Mouse (Mus musculus) lung, postnatal 0 days (tissue): Measurements from ENCODE around the gene Akirin1. TPM values are rescaled to one million over a fixed set of nuclear protein-coding genes. Genes with fewer than 3 reads are reported as not detected.
A peak's percentile ranks its signal among the peaks of the same experiment; 100 is the strongest.

Source experiments
- ATAC-seq: fragments of 200-750 bp; cut with Nextera tagmentation; 2 replicates; pipeline ENCODE4 v1.8.0; 2017; ENCODE audit warnings: moderate library complexity
- DNase-seq: peaks from one replicate; pipeline ENCODE4 v3.0.0-alpha.2; 2016; ENCODE audit warnings: low spot score
- H3K27ac ChIP-seq: fragments of 300-500 bp; sonication (generic); 2 replicates; pipeline ENCODE4 v1.5.1; 2014; ENCODE audit warnings: antibody characterized with exemption, mild to moderate bottlenecking, low read length, mixed read lengths
- H3K27me3 ChIP-seq: fragments of 300-500 bp; sonication (generic); replicated peaks from 2 replicates; pipeline ENCODE4 v1.6.1; 2014; ENCODE audit warnings: low read length, mixed read lengths; ENCODE audit not compliant: insufficient read depth
- H3K36me3 ChIP-seq: fragments of 300-500 bp; sonication (generic); 2 replicates; pipeline ENCODE4 v1.6.1; 2014; ENCODE audit warnings: low read length, mixed read lengths; ENCODE audit not compliant: insufficient read depth
- H3K4me1 ChIP-seq: fragments of 300-500 bp; sonication (generic); 2 replicates; pipeline ENCODE4 v1.6.1; 2014; ENCODE audit warnings: antibody characterized with exemption, low read depth, low read length, mixed read lengths; ENCODE audit not compliant: insufficient read depth
- H3K4me2 ChIP-seq: fragments of 300-500 bp; sonication (generic); replicated peaks from 2 replicates; pipeline ENCODE4 v1.6.1; 2014; ENCODE audit warnings: low read depth, mild to moderate bottlenecking, low read length, moderate library complexity, mixed read lengths
- H3K4me3 ChIP-seq: fragments of 300-500 bp; sonication (generic); 2 replicates; pipeline ENCODE4 v1.5.1; 2014; ENCODE audit warnings: low read depth, low read length
- H3K9ac ChIP-seq: fragments of 300-500 bp; sonication (generic); replicated peaks from 2 replicates; pipeline ENCODE4 v1.6.1; 2014; ENCODE audit warnings: low read depth, mild to moderate bottlenecking
- H3K9me3 ChIP-seq: fragments of 300-500 bp; sonication (generic); 2 replicates; pipeline ENCODE4 v1.6.1; 2016; ENCODE audit warnings: low read length, mixed read lengths
- CTCF ChIP-seq: IDR thresholded peaks from 2 replicates; pipeline ENCODE4 v1.5.1; 2016; ENCODE audit warnings: antibody characterized with exemption, mild to moderate bottlenecking
- EP300 ChIP-seq: IDR thresholded peaks from 2 replicates; pipeline ENCODE4 v1.6.1; 2016; ENCODE audit warnings: antibody characterized with exemption, mild to moderate bottlenecking, control low read depth
- WGBS: fragments of 180-500 bp; shearing (Covaris S2); extraction: QIAGEN DNeasy Blood & Tissue Kit; methylation state at CpG from one replicate; pipeline ENCODE4 v1.1.7; 2014; 5-methylcytosine and 5-hydroxymethylcytosine counted together
- polyA plus RNA-seq: library from polyadenylated mRNA; unstranded; fragments of >200 nt; fragmentation: Nextera tagmentation; extraction: Ambion mirVana; gene quantifications from 2 replicates; pipeline ENCODE4 v1.2.1, GENCODE M21; 2015

The Akirin1 gene
- polyA plus RNA-seq, 1 experiment from 2014 or later = 37.9 TPM

DNA sequence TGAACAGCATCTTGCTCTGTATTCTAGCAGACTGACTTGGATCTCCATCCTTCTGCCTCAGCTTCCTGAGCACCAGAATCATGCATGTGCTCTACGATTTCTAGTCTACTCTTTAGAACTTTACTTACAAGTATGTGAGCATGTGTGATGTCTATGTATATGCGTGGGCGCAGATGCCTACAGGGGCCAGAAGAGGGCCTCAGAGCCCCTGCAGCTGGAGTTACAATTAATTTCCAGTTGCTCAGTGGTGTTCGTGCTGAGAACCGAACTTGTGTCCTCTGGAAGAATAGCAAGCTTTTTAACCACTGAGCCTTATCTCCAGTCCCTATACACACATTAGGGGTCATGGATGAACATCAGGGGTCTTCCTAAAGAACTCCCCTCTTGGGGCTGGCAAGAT is 42.8 kb downstream of the Akirin1 start:
- WGBS = 92% methylated on average over 5 of the region's 5 CpGs
- H3K4me3 ChIP-seq = no peak overlapping the region

DNA sequence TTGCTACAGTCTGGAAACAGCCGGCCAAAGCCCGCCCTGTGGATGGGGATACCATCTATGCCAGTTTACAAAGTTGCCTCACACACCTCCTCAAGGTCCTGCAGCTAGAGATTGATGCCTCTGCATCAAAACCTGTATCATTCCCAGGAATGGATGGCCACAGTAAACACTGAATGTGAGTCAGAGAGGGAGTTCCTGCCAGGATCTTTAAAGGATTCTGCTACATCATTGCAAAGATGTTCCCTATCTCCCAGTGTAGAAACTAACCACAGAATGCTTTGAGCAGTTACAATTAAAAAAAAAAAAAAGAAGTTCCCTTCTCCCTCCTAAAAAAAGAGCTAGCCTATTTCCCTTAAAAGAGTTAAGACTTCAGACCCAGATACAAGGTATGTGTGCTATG is 44.8 kb downstream of the Akirin1 start:
- TF ChIP-seq CTCF (no peak), EP300 (no peak)
- no peaks in the 10 kb centered on the region for H3K36me3 ChIP-seq
- no peak overlapping the region for H3K4me2 ChIP-seq
- H3K4me3 ChIP-seq = no peak overlapping the region
- H3K27me3 ChIP-seq = no peaks in the 10 kb centered on the region
- DNase-seq = no peak
- WGBS = 84% methylated on average over 2 of the region's 2 CpGs
- H3K9ac ChIP-seq = no peak overlapping the region
- no peaks in the 10 kb centered on the region for H3K9me3 ChIP-seq
- H3K27ac ChIP-seq = no peak overlapping the region
- ATAC-seq = no peak
- H3K4me1 ChIP-seq = no peaks in the 10 kb centered on the region

More for the DNA sequence above, 42.8 kb downstream of the Akirin1 start:
- no peak for TF ChIP-seq CTCF
- TF ChIP-seq EP300 = no peak
- H3K9ac ChIP-seq = no peak overlapping the region
- ATAC-seq (no peak), DNase-seq (no peak)
- no peaks in the 10 kb centered on the region for H3K36me3 ChIP-seq
- no peaks in the 10 kb centered on the region for H3K9me3 ChIP-seq
- H3K27ac ChIP-seq = no peak overlapping the region
- no peak overlapping the region for H3K4me2 ChIP-seq
- H3K4me1 ChIP-seq = no peaks in the 10 kb centered on the region
- H3K27me3 ChIP-seq = no peaks in the 10 kb centered on the region

DNA sequence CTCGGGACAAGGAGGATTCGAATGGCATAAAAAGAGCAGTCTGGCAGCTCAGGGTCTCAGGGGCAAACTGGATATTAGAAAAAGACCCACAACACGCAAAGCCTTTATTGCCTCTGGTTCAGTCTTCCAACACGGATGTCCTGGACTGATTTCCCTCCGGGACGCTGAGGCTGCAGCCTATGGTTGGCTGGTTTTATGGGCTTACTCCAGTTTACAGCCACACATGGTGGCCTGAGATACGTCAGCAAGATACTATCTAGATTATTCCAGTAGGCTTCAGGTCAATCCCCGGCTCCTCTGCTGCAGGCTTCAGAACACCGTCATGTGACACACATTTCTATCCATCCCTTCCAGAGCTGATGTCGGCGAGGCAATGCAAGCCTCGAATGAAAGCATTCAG is 56.8 kb downstream of the Akirin1 start:
- Histone ChIP-seq H3K4me1 (no peaks in the 10 kb centered on the region), H3K27me3 (no peaks in the 10 kb centered on the region), H3K4me2 (no peak overlapping the region), H3K4me3 (no peak overlapping the region), H3K27ac (no peak overlapping the region), H3K9me3 (no peaks in the 10 kb centered on the region), H3K9ac (no peak overlapping the region), H3K36me3 (no peaks in the 10 kb centered on the region)
- 85% methylated on average over 12 of the region's 12 CpGs for WGBS
- DNase-seq (no peak), ATAC-seq (no peak)
- TF ChIP-seq EP300 (no peak), CTCF (no peak)

DNA sequence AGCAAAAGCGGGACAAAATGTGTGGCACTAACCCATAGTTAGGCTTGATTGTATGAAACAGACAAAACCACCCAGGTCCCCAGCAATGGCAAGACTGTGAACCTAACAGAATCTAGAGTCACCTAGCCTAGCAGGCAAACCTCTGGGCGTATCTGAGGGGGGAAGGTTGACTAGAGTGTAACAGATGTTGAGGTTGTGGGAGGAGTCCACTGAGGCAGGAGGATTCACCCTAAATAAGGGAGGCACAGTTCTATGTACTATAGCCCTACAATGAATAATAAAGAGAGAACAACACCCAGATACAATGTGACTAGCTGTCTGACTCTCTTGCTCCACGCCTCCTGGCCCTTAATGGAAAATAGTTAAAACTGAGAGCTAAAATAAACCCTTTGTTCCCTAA is 58.1 kb downstream of the Akirin1 start:
- H3K9me3 ChIP-seq = no peaks in the 10 kb centered on the region
- DNase-seq = no peak
- H3K9ac ChIP-seq = no peak overlapping the region
- no peaks in the 10 kb centered on the region for H3K4me1 ChIP-seq
- H3K4me3 ChIP-seq = no peak overlapping the region
- no peak for ATAC-seq
- no peaks in the 10 kb centered on the region for H3K27me3 ChIP-seq
- no peaks in the 10 kb centered on the region for H3K36me3 ChIP-seq
- no peak overlapping the region for H3K4me2 ChIP-seq
- TF ChIP-seq CTCF (no peak), EP300 (no peak)
- no peak overlapping the region for H3K27ac ChIP-seq
- WGBS = 75% methylated on average over 3 of the region's 3 CpGs

DNA sequence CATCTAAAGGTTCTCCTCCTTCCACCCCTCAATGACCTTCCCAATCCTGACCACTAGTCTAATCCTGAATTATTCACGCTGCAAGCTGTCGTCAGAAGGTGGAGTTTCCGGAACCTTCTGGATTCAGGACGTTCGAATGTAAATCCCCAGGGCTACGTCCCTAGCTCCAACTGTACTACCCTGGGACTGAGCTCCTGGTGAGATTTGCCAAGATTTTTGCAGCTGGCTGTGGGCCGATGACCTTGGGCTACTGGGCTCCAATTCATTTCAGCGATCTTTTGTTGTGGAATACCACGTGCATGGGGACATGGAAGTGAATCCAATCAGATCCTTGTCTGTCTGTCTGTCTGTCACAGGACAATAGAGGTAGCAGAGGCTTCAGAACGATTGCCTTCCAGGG is 59.8 kb downstream of the Akirin1 start:
- peaks cover 7% of the 10 kb centered on the region for H3K4me1 ChIP-seq
- H3K36me3 ChIP-seq = no peaks in the 10 kb centered on the region
- no peak overlapping the region for H3K4me2 ChIP-seq
- no peak for ATAC-seq
- WGBS = 79% methylated on average over 10 of the region's 10 CpGs
- 0 out of 2 replicates have a peak, but pooled peaks cover under 1% of the 10 kb centered on the region for H3K27me3 ChIP-seq
- H3K4me3 ChIP-seq = no peak overlapping the region
- no peak overlapping the region for H3K27ac ChIP-seq
- H3K9ac ChIP-seq = no peak overlapping the region
- no peak for DNase-seq
- TF ChIP-seq EP300 (no peak), CTCF (no peak)
- H3K9me3 ChIP-seq = no peaks in the 10 kb centered on the region

DNA sequence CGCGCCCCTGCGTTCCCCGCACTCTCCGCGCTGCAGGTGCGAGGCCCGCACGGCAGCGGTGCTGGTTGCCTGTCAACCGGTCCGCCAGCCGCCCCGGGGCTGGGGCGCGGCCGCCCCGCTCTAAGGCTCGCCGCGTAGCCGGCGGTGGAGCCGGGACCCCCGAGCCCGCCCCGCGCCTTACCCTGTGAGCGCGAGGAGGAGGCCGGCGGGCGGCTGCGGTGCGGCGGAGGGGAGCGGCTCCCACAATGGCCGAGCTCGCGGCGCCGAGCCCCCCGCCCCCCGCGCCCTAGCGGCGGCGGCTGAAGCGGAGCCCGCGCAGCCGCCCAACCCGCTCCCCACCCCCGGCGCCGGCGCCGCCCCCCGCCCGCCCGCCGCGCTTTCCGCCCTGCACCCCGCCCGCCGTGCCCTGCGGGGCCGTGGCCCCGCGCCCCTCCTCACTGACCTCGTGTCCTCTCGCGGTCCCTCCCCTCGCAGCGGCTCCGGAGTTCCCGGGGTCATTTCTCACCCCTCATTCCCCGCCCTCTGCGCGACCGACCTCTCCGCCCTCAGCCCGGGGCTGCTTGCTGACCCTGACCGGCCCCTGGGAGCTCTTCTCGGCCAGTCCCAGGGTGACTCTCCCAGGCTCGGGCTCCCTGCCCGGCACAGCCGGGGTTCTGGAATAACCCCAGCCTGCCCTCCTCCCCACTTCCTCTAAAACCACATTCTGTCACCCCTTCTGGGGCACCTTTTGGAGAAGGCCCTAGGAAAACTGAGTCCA is 62.9 kb downstream of the Akirin1 start:
- no peaks in the 10 kb centered on the region for H3K36me3 ChIP-seq
- no peaks in the 10 kb centered on the region for H3K9me3 ChIP-seq
- ATAC-seq (peak; percentile 69), DNase-seq (peak; percentile 33)
- WGBS = 2% methylated on average over 19 of the region's 89 CpGs
- TF ChIP-seq EP300 (no peak), CTCF (no peak)
- H3K4me3 ChIP-seq = peak overlapping the region; percentile 63
- peak overlapping the region; percentile 100 for H3K4me2 ChIP-seq
- H3K9ac ChIP-seq = peak overlapping the region; percentile 39
- H3K27ac ChIP-seq = no peak overlapping the region
- H3K27me3 ChIP-seq = 0 out of 2 replicates have a peak, but pooled peaks cover 3% of the 10 kb centered on the region
- peaks cover 7% of the 10 kb centered on the region for H3K4me1 ChIP-seq
